Mouse (Mus musculus) hindbrain, embryonic 16.5 days (tissue): ENCODE data around the gene Eaf1. TPM values are rescaled to one million over a fixed set of nuclear protein-coding genes. Genes with fewer than 3 reads are reported as not detected.

ENCODE experiments used
- ATAC-seq: fragments of 200-750 bp; cut with Nextera tagmentation; 2 replicates; pipeline ENCODE4 v1.8.0; 2017; ENCODE audit warnings: moderate TSS enrichment, moderate library complexity
- H3K27ac ChIP-seq: fragments of 300-500 bp; sonication (generic); 2 replicates; pipeline ENCODE4 v1.5.1; 2014; ENCODE audit warnings: low read depth, mild to moderate bottlenecking, control low read depth, low read length, moderate library complexity
- H3K27me3 ChIP-seq: fragments of 300-500 bp; sonication (generic); replicated peaks from 2 replicates; pipeline ENCODE4 v1.6.1; 2014; ENCODE audit warnings: low read length; ENCODE audit not compliant: control insufficient read depth, insufficient read depth
- H3K36me3 ChIP-seq: fragments of 300-500 bp; sonication (generic); 2 replicates; pipeline ENCODE4 v1.6.1; 2014; ENCODE audit warnings: mild to moderate bottlenecking, low read length, moderate library complexity, mixed read lengths; ENCODE audit not compliant: control insufficient read depth, insufficient read depth
- H3K4me1 ChIP-seq: fragments of 300-500 bp; sonication (generic); 2 replicates; pipeline ENCODE4 v1.6.1; 2014; ENCODE audit warnings: low read depth, low read length; ENCODE audit not compliant: control insufficient read depth, insufficient read depth
- H3K4me2 ChIP-seq: fragments of 300-500 bp; sonication (generic); 2 replicates; pipeline ENCODE4 v1.6.1; 2014; ENCODE audit warnings: mild to moderate bottlenecking, low read length, control low read depth, moderate library complexity
- H3K4me3 ChIP-seq: fragments of 300-500 bp; sonication (generic); 2 replicates; pipeline ENCODE4 v1.5.1; 2014; ENCODE audit warnings: mild to moderate bottlenecking, low read length, control low read depth, moderate library complexity
- H3K9ac ChIP-seq: fragments of 300-500 bp; sonication (generic); 2 replicates; pipeline ENCODE4 v1.6.1; 2014; ENCODE audit warnings: low read depth, mild to moderate bottlenecking, control low read depth, low read length, moderate library complexity
- H3K9me3 ChIP-seq: fragments of 300-500 bp; sonication (generic); 2 replicates; pipeline ENCODE4 v1.6.1; 2014; ENCODE audit warnings: mild to moderate bottlenecking, low read length, moderate library complexity; ENCODE audit not compliant: control insufficient read depth
- WGBS: fragments of 180-500 bp; shearing (Covaris S2); extraction: QIAGEN DNeasy Blood & Tissue Kit; methylation state at CpG from one replicate; pipeline ENCODE4 v1.1.7; 2014; 5-methylcytosine and 5-hydroxymethylcytosine counted together
- polyA plus RNA-seq: library from polyadenylated mRNA; unstranded; fragments of >200 nt; fragmentation: Nextera tagmentation; extraction: Ambion mirVana; gene quantifications from 2 replicates; pipeline ENCODE4 v1.2.1, GENCODE M21; 2015

Eaf1 gene
- polyA plus RNA-seq, 1 experiment from 2014 or later: 7.4 TPM

- H3K4me1 ChIP-seq: peaks cover 29% of the 10 kb centered on the region
- peak overlapping the region; percentile 71 for H3K4me2 ChIP-seq
- peak overlapping the region; percentile 89 for H3K9ac ChIP-seq
- peak overlapping the region; percentile 80 for H3K4me3 ChIP-seq
- H3K27me3 ChIP-seq: no peaks in the 10 kb centered on the region
- no peak for ATAC-seq
- WGBS: 51% methylated on average over 7 of the region's 7 CpGs
- peaks cover 2% of the 10 kb centered on the region for H3K36me3 ChIP-seq
- H3K9me3 ChIP-seq: no peaks in the 10 kb centered on the region
- no peak overlapping the region for H3K27ac ChIP-seq
These were observed 2.0 kb downstream of the Eaf1 start for GRCm38 (mm10) chr14:31496241-31496646.

DNA sequence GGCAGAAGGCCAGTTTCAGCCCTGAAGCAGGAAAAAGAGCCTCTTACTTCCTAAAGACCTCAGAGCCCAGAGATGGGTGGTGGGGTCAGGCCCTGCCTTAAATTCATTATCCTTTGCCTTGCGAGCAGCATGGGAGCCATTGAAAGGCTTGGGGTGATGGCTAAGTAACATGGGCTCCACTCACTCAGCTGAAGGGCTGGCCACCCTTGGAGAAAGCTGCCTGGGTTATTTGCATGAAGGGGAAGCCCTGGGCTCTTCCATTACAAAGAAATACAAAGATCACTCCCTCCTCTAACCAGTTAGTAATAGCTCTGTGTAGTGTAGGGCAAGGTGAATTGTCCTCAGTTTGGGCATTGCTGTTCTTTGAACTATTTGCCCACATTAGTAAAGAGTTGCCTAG lies 5.3 kb downstream of the Eaf1 start:
- Histone ChIP-seq H3K27me3 (no peaks in the 10 kb centered on the region), H3K27ac (no peak overlapping the region), H3K9ac (no peak overlapping the region), H3K4me3 (no peak overlapping the region), H3K4me2 (no peak overlapping the region), H3K36me3 (peaks cover 26% of the 10 kb centered on the region), H3K9me3 (no peaks in the 10 kb centered on the region), H3K4me1 (peaks cover 18% of the 10 kb centered on the region)
- 90% methylated on average over 1 of the region's 1 CpGs for WGBS
- ATAC-seq: no peak

DNA sequence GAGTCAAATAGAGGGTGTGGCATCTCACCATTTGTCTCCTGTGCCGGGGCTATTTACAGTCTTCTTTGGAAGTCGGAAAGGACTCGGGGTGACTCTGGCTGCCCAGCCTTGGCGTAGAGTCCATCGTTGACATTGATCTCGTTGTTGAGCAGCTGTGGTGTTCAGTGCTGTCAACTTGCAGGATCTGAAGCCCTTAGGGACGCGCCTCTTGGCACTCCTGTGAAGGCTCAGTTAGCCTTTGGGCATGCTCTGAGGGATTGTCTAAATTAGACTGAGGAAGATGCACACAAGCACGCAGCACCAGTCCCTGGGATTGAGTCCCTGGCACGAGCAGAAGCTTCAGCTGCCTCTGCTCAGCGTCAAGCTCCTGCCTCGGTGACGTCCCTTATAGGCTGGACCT lies 9.2 kb downstream of the Eaf1 start:
- H3K27me3 ChIP-seq: no peaks in the 10 kb centered on the region
- no peak overlapping the region for H3K4me3 ChIP-seq
- no peak overlapping the region for H3K4me2 ChIP-seq
- peaks cover 52% of the 10 kb centered on the region for H3K36me3 ChIP-seq
- no peak overlapping the region for H3K27ac ChIP-seq
- WGBS: 89% methylated on average over 13 of the region's 13 CpGs
- H3K4me1 ChIP-seq: no peaks in the 10 kb centered on the region
- no peak for ATAC-seq
- no peaks in the 10 kb centered on the region for H3K9me3 ChIP-seq
- no peak overlapping the region for H3K9ac ChIP-seq

GRCm38 (mm10) chr14:31506456-31506855 lies 12.3 kb downstream of the Eaf1 start:
- Histone ChIP-seq H3K27ac (no peak overlapping the region), H3K9ac (no peak overlapping the region), H3K27me3 (no peaks in the 10 kb centered on the region), H3K36me3 (peaks cover 55% of the 10 kb centered on the region), H3K4me1 (no peaks in the 10 kb centered on the region), H3K9me3 (no peaks in the 10 kb centered on the region), H3K4me3 (no peak overlapping the region), H3K4me2 (no peak overlapping the region)
- WGBS: 97% methylated on average over 6 of the region's 6 CpGs
- no peak for ATAC-seq

DNA sequence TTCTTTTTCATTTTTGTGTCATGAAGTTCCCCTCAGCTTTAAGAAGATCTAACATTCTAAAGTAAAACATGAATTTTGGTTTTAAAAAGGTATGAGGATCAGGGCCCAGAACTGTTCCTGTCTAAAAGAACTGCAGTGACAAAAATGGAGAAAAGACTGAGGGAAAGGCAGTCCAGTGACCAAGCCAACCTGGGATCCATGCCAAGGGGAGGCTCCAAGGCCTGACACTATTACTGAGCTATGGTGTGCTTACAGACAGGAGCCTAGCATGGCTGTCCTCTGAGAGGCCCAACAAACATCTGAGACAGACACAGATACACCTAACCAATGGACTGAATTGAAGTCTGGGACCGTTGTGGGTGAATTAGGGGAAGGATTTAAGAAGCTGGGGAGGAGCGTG lies 15.7 kb downstream of the Eaf1 start:
- H3K9ac ChIP-seq: no peak overlapping the region
- H3K27me3 ChIP-seq: no peaks in the 10 kb centered on the region
- H3K4me3 ChIP-seq: no peak overlapping the region
- no peak for ATAC-seq
- 98% methylated on average over 2 of the region's 2 CpGs for WGBS
- H3K4me1 ChIP-seq: no peaks in the 10 kb centered on the region
- peaks cover 8% of the 10 kb centered on the region; the same call in 1 of the 2 replicates for H3K9me3 ChIP-seq
- H3K27ac ChIP-seq: no peak overlapping the region
- H3K4me2 ChIP-seq: no peak overlapping the region
- H3K36me3 ChIP-seq: peaks cover 31% of the 10 kb centered on the region

GRCm38 (mm10) chr14:31510322-31510721 lies 16.1 kb downstream of the Eaf1 start:
- ATAC-seq: no peak
- Histone ChIP-seq H3K36me3 (peaks cover 28% of the 10 kb centered on the region), H3K27me3 (no peaks in the 10 kb centered on the region), H3K4me1 (no peaks in the 10 kb centered on the region), H3K9ac (no peak overlapping the region), H3K4me2 (no peak overlapping the region), H3K4me3 (no peak overlapping the region), H3K9me3 (peaks cover 8% of the 10 kb centered on the region; the same call in 1 of the 2 replicates), H3K27ac (no peak overlapping the region)
- 89% methylated on average over 3 of the region's 3 CpGs for WGBS

DNA sequence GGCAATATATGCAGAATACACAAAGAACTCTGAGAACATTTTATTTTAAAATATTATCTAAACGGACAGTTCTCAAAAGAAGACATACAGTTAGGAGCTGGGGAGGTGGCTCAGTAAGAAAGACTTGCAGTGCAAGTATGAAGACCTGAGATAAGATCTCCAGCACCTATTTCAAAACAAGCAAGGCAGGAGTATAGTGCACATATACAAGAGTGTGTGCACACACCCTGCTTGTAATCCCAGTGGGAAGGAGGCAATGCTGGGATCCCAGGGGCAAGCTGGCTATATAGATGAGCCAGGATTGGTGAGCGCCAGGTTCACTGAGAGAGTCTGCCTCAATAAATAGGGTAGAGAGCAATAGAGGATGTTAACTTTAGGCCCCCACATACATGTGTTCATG lies 21.7 kb downstream of the Eaf1 start:
- WGBS: 93% methylated on average over 2 of the region's 2 CpGs
- ATAC-seq: no peak
- no peaks in the 10 kb centered on the region for H3K36me3 ChIP-seq
- H3K4me2 ChIP-seq: no peak overlapping the region
- no peaks in the 10 kb centered on the region for H3K27me3 ChIP-seq
- H3K9me3 ChIP-seq: peaks cover 8% of the 10 kb centered on the region; the same call in 1 of the 2 replicates
- H3K4me3 ChIP-seq: no peak overlapping the region
- H3K4me1 ChIP-seq: no peaks in the 10 kb centered on the region
- no peak overlapping the region for H3K27ac ChIP-seq
- no peak overlapping the region for H3K9ac ChIP-seq

DNA sequence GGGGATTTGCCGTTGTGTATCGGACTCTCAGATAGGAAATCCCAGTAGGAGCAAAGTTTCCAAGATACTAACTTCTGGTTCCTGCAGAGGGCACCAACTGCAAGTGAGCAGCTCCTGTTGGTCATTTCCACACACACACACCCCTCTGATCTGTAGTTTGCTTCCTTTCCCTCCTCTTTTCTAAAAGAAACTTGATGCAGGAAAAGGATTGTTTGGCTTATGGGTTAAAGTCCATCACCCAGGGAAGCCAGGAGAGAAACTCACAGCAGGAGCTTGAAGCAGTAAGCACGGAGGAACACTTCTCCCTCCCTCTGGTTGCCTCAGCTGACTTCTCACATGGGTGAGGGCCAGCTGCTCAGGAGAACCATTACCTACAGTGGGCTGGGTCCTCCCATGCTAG lies 25.0 kb downstream of the Eaf1 start:
- Histone ChIP-seq H3K4me2 (no peak overlapping the region), H3K9ac (no peak overlapping the region), H3K27me3 (no peaks in the 10 kb centered on the region), H3K4me3 (no peak overlapping the region), H3K9me3 (peaks cover 6% of the 10 kb centered on the region; the same call in 1 of the 2 replicates), H3K4me1 (no peaks in the 10 kb centered on the region), H3K27ac (no peak overlapping the region), H3K36me3 (no peaks in the 10 kb centered on the region)
- WGBS: 58% methylated on average over 3 of the region's 3 CpGs
- no peak for ATAC-seq

DNA sequence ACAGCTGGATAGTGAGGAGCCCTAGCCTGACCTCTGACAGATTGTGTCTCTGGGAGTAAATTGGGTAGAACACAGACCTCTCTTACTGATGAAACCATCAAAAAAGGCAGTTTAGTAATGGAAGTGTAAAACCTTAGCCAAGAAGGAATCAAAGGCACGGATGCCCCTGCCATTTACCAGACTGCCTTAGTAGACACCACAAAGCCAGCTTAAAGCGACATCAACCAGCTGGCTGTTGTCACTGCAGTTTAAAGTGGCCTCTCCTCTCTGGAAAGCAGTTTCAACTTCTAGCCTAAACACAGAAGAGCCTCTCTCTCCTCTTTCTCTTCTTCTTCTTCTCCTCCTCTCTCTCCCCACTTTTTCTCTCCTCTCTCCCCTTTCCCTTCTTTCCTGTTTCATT lies 27.1 kb downstream of the Eaf1 start:
- Histone ChIP-seq H3K4me2 (no peak overlapping the region), H3K4me3 (no peak overlapping the region), H3K27ac (no peak overlapping the region), H3K9me3 (no peaks in the 10 kb centered on the region), H3K36me3 (no peaks in the 10 kb centered on the region), H3K27me3 (no peaks in the 10 kb centered on the region), H3K4me1 (no peaks in the 10 kb centered on the region), H3K9ac (no peak overlapping the region)
- no peak for ATAC-seq
- WGBS: 82% methylated on average over 2 of the region's 2 CpGs
